Mouse (Mus musculus): Measurements from ENCODE around the gene Pop7.

GRCm38 (mm10) chr5:137524251-137524515 is 21.9 kb upstream of the Pop7 start:
- TF ChIP-seq POLR2A (IDR thresholded peaks at IDR 0.05; ENCODE audit: control insufficient read depth, low read depth, low read length) (no peak), CTCF (IDR thresholded peaks at IDR 0.05; ENCODE audit: control insufficient read depth, insufficient read depth, insufficient replicate concordance, low read depth, low read length) (no peak)
